Mouse (Mus musculus) cerebellum, adult 2 months (tissue): Measurements from ENCODE around the gene Odf2l. TPM values are rescaled to one million over a fixed set of nuclear protein-coding genes. Genes with fewer than 3 reads are reported as not detected.

Experiments used
- DNase-seq, 2 experiments: peaks; one replicate each; pipeline ENCODE4 v3.0.0; 2021
- H3K27ac ChIP-seq: fragments of 200-500 bp; 2 replicates; pipeline ENCODE4 v1.5.1; 2012; ENCODE audit warnings: low read length, control low read depth, inconsistent platforms; ENCODE audit not compliant: insufficient read depth
- H3K27me3 ChIP-seq: fragments of 200-500 bp; 2 replicates; pipeline ENCODE4 v1.6.1; 2012; ENCODE audit warnings: inconsistent platforms, mild to moderate bottlenecking, low read length, moderate library complexity; ENCODE audit not compliant: control insufficient read depth, insufficient read depth
- H3K4me1 ChIP-seq: fragments of 200-500 bp; 2 replicates; pipeline ENCODE4 v1.6.1; 2011; ENCODE audit warnings: low read length; ENCODE audit not compliant: control insufficient read depth, insufficient read depth
- H3K4me3 ChIP-seq: fragments of 200-500 bp; replicated peaks from 2 replicates; pipeline ENCODE3; 2011; ENCODE audit warnings: mild to moderate bottlenecking, low read depth, low read length, control low read depth; ENCODE audit not compliant: insufficient read depth
- CTCF ChIP-seq: fragments of 200-500 bp; IDR thresholded peaks from 2 replicates; pipeline ENCODE4 v1.5.1; 2011; ENCODE audit warnings: low read depth, mild to moderate bottlenecking, control low read depth, low read length, moderate library complexity, borderline replicate concordance; ENCODE audit not compliant: insufficient read depth
- POLR2A ChIP-seq: fragments of 200-500 bp; IDR thresholded peaks from 2 replicates; pipeline ENCODE4 v1.6.1; 2011; ENCODE audit warnings: low read length, control low read depth, borderline replicate concordance; ENCODE audit not compliant: insufficient read depth
- WGBS: fragments of 180-500 bp; shearing (Covaris S2); methylation state at CpG from one replicate; pipeline ENCODE4 v1.1.7; 2018; 5-methylcytosine and 5-hydroxymethylcytosine counted together
- polyA plus RNA-seq: library from polyadenylated mRNA; depleted of rRNA; stranded (reverse); fragments of >200 nt; gene quantifications from 2 replicates; pipeline ENCODE4 v1.2.3, GENCODE M21; 2012

The Odf2l gene
- polyA plus RNA-seq, 1 experiment: 12.9 TPM

- Histone ChIP-seq H3K4me1 (no peaks in the 10 kb centered on the region), H3K27me3 (no peaks in the 10 kb centered on the region), H3K27ac (no peak overlapping the region), H3K4me3 (no peak overlapping the region)
- no peak for DNase-seq
- TF ChIP-seq CTCF: no peak
- no peak for TF ChIP-seq POLR2A
- 81% methylated on average over 2 of the region's 2 CpGs for WGBS
Observed at GRCm38 (mm10) chr3:145147483-145147882, 29.1 kb downstream of the Odf2l start.

- H3K27me3 ChIP-seq: no peaks in the 10 kb centered on the region
Observed at GRCm38 (mm10) chr3:145147952-145148351, 29.6 kb downstream of the Odf2l start.

DNA sequence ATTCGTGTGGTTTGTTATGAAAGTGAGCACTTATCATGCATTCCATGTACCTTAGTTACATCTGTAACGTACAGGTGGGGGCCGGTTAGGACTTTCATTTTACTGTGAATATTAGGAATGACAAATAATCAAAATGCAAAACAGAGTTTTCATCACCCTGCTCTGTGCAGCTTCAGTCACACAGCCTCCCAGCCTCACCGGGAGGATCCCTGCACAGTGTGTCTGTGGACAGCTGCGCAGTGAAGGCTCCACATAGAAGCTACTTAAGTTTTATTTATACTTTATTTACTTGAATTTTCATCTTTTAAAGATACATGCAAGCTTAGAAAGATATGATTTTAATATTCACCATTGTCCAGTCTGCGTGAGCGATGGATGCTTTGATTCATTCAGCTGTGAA, 32.7 kb downstream of the Odf2l start:
- no peak for DNase-seq
- WGBS: 68% methylated on average over 7 of the region's 7 CpGs
- H3K27ac ChIP-seq: no peak overlapping the region
- H3K4me1 ChIP-seq: no peaks in the 10 kb centered on the region
- H3K4me3 ChIP-seq: no peak overlapping the region
- TF ChIP-seq CTCF (no peak), POLR2A (no peak)
- H3K27me3 ChIP-seq: no peaks in the 10 kb centered on the region

More at GRCm38 (mm10) chr3:145147952-145148351, 29.6 kb downstream of the Odf2l start:
- TF ChIP-seq CTCF (no peak), POLR2A (no peak)
- H3K27ac ChIP-seq: no peak overlapping the region
- no peaks in the 10 kb centered on the region for H3K4me1 ChIP-seq
- DNase-seq: no peak
- H3K4me3 ChIP-seq: no peak overlapping the region

GRCm38 (mm10) chr3:145151933-145152332, 33.5 kb downstream of the Odf2l start:
- 38% methylated on average over 7 of the region's 7 CpGs for WGBS
- TF ChIP-seq CTCF (no peak), POLR2A (no peak)
- Histone ChIP-seq H3K27ac (no peak overlapping the region), H3K4me1 (no peaks in the 10 kb centered on the region), H3K27me3 (no peaks in the 10 kb centered on the region), H3K4me3 (no peak overlapping the region)
- DNase-seq: no peak

- 93% methylated on average over 6 of the region's 6 CpGs for WGBS
- no peak for DNase-seq
- Histone ChIP-seq H3K27me3 (no peaks in the 10 kb centered on the region), H3K27ac (no peak overlapping the region), H3K4me3 (no peak overlapping the region), H3K4me1 (no peaks in the 10 kb centered on the region)
- no peak for TF ChIP-seq CTCF
- no peak for TF ChIP-seq POLR2A
Observed at GRCm38 (mm10) chr3:145156883-145157282, 38.5 kb downstream of the Odf2l start.

DNA sequence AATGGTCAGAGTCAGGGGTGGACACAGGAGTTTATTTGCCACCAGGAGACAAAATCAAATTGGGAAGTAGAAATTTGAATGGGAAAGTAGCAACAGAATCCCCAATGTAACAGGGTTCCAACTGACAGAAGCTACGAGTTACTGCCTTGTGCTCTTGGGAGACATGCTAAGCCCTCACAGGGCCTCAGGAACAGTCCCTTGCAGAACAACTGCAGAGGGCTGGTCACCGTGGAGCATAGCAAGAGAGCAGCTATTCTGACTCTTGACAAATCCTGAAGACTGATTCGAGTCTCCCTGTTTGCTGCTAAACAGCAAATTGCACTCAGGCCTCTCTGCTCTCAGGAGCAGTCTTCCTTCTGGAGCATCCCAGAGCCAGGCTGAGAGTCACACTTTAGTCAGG, 40.1 kb downstream of the Odf2l start:
- H3K27ac ChIP-seq: no peak overlapping the region
- H3K4me1 ChIP-seq: no peaks in the 10 kb centered on the region
- WGBS: 87% methylated on average over 3 of the region's 3 CpGs
- H3K27me3 ChIP-seq: no peaks in the 10 kb centered on the region
- DNase-seq: no peak
- H3K4me3 ChIP-seq: no peak overlapping the region
- no peak for TF ChIP-seq CTCF
- TF ChIP-seq POLR2A: no peak

DNA sequence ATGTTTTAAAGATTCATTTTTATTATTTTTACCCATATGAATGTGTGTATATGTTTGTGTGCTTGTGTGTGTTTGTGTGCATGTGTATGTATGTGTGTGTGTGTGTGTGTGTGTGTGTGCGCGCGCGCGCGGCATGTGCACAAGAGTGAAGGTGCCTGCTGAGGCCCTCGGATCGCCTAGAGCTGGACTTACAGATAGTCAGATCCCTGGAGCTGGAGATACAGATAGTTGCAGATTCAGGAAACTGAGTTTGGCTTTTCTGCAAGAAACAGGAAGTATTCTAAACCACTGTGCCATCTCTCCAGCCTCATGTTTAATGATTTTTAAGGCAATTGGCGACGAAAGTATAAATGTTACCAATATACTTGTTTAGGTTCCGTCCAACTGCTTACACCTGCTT, 48.4 kb downstream of the Odf2l start:
- no peak for TF ChIP-seq POLR2A
- TF ChIP-seq CTCF: no peak
- Histone ChIP-seq H3K27me3 (no peaks in the 10 kb centered on the region), H3K27ac (no peak overlapping the region), H3K4me3 (no peak overlapping the region), H3K4me1 (no peaks in the 10 kb centered on the region)
- 91% methylated on average over 11 of the region's 11 CpGs for WGBS
- DNase-seq: no peak

- no peak for DNase-seq
- TF ChIP-seq CTCF (no peak), POLR2A (no peak)
- Histone ChIP-seq H3K27me3 (no peaks in the 10 kb centered on the region), H3K4me3 (no peak overlapping the region), H3K27ac (no peak overlapping the region), H3K4me1 (no peaks in the 10 kb centered on the region)
- WGBS: 84% methylated on average over 5 of the region's 5 CpGs
Observed at GRCm38 (mm10) chr3:145167766-145168165, 49.4 kb downstream of the Odf2l start.

DNA sequence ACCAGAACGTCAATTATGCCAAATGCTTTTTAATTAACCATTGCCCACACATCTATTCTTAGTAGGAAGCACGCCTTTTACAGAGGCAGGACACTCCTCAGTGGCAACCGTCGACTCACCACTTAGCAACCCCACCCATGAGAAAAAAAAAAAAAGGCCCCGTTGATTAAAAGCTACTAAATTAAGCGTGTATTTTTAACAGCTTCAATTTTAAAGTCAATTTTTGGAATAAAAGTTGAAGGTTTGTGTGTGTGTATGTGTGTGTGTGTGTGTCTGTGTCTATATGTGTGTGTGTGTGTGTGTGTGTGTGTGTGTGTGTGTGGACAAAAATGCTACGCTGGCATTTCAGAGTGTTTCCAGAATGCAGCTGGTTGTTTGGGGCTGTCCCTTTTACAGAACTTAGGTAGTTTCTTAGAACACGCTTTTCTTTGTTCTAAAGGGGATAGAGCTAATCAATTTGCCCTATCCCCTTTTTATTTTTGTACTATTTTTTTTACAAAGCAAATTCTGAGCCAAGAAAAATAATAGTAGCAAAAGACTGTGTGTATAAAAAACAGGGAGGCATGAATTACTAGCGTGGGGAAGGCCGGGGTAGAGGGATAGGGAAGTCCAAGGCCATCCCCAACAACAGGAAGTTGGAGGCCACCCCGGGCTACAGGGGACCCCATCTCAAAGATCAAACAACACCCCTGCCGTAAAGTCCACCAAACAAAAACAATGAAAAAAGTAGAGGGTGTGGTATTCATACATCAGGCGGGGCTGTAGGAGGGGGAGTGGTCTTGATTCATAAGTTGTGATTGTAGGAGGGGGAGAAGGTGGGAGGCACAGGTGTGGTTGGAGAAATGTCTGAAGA, 50.7 kb downstream of the Odf2l start:
- no peak for DNase-seq
- no peak for TF ChIP-seq CTCF
- no peak for TF ChIP-seq POLR2A
- WGBS: 77% methylated on average over 13 of the region's 13 CpGs
- no peak overlapping the region for H3K27ac ChIP-seq
- H3K4me3 ChIP-seq: no peak overlapping the region
- no peaks in the 10 kb centered on the region for H3K27me3 ChIP-seq
- H3K4me1 ChIP-seq: no peaks in the 10 kb centered on the region
